Mouse (Mus musculus): ENCODE data around the gene Zscan2. TPM values are rescaled to one million over a fixed set of nuclear protein-coding genes. Genes with fewer than 3 reads are reported as not detected.

The Zscan2 gene
- polyA plus RNA-seq, 1 experiment from 2014 or later = 2.7 TPM

DNA sequence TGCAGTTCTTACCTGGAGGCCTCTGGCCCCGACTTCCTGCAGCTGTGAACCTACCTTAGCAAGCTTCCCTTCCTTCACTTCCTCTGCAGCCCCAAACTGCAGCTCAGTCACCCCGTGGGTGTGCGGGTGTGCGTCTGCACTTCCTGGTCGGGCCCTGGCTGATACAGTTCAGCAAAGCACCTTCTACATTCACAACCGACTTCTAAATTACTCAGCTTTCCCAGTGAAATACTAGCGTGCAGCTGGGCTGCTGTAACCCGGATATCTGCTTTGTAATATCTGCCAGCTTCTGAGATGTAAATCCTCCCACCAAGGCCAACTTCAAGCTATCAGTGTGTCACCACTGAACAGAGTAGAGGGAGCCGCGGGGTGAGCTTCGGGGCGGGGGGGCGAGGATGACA is 29.1 kb downstream of the Zscan2 start:
- Histone ChIP-seq H3K27me3 (no peaks in the 10 kb centered on the region), H3K4me1 (0 out of 2 replicates have a peak, but pooled peaks cover 13% of the 10 kb centered on the region), H3K27ac (0 out of 2 replicates have a peak overlapping the region, but pooled peaks have one; percentile 8), H3K9ac (no peak overlapping the region), H3K9me3 (no peaks in the 10 kb centered on the region), H3K36me3 (peaks cover 38% of the 10 kb centered on the region), H3K4me2 (no peak overlapping the region), H3K4me3 (no peak overlapping the region)
- WGBS = 71% methylated on average over 13 of the region's 13 CpGs
- no peak for ATAC-seq (ENCODE audit: borderline replicate concordance, extremely low read depth, low FRiP score, low TSS enrichment)

DNA sequence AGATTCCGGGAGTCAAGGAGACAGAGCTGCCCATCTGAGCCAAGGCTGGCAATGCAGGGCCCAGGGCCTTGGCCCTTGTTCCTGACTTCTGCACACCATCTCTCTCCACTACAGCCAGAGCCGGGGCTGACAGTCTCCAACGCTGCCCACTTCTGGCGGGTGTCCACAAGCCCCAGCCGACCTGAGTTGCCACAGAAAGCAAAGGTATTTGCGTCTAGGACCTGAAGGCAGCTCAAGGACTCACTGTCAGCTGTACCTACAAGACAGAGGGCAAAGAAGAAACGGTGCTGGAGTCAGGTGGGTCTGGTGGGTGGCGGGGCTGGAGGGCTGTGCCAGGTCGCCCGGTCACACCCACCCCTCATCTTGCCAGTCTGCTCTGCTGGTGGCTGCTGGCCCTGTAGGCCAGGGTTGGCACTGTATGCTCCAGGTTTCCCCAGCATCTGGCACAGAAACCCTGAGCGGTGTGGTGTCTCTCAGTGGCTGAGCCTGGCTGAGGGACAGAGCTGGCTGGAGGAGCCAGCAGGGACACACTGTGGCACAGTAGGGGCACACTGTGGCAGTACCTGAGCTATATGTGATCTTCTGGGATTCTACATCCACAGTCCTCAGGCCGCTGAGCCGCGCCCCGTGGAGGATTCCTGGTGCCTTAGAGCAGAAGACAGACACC is 32.5 kb downstream of the Zscan2 start:
- ATAC-seq (ENCODE audit: borderline replicate concordance, extremely low read depth, low FRiP score, low TSS enrichment) = no peak
- Histone ChIP-seq H3K27ac (no peak overlapping the region), H3K4me3 (no peak overlapping the region), H3K4me1 (0 out of 2 replicates have a peak, but pooled peaks cover 13% of the 10 kb centered on the region), H3K4me2 (no peak overlapping the region), H3K9me3 (no peaks in the 10 kb centered on the region), H3K27me3 (no peaks in the 10 kb centered on the region), H3K36me3 (peaks cover 61% of the 10 kb centered on the region), H3K9ac (no peak overlapping the region)
- WGBS = 91% methylated on average over 15 of the region's 15 CpGs

DNA sequence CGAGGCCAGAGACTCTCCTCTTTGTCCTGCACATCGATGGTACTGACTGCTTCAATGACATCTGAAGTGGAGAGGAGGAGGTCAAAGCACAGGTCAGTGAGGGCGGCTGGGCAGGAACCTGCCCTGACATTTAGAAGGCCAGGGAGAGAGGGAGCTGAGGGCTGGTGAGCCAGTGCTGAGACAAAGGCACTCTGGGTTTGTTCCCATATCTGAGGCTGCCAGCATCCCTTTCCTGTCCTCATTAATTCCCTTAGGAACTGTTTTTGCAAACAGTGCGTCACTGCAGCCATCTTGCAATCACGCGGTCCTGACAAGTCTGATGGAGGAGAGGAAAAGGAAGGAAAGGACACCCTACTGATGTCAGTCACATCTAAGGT is 33.0 kb downstream of the Zscan2 start:
- Histone ChIP-seq H3K9me3 (no peaks in the 10 kb centered on the region), H3K27ac (no peak overlapping the region), H3K27me3 (no peaks in the 10 kb centered on the region), H3K4me1 (0 out of 2 replicates have a peak, but pooled peaks cover 11% of the 10 kb centered on the region), H3K4me2 (no peak overlapping the region), H3K36me3 (peaks cover 63% of the 10 kb centered on the region), H3K4me3 (no peak overlapping the region), H3K9ac (no peak overlapping the region)
- whole genome bisulfite sequencing = 72% methylated on average over 6 of the region's 6 CpGs
- no peak for ATAC-seq (ENCODE audit: borderline replicate concordance, extremely low read depth, low FRiP score, low TSS enrichment)

DNA sequence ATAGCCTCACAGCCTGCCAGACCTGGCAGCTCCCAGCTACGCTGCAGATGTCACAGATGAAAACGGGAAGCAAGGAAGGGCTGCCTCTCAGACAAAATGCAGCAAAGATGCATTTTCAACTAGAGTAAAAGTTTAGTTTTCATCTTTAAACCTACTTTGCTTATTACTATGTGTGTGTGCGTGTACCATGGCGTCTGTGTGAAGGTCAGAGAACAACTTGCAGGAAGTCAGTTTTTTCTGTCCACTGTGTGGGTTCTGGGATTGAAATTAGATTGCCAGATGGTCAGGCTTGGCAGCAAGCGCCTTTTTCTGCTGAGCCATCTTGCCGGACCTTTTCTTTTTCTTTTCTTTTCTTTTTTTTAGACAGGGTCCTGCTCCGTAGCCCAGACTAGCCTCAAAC is 33.5 kb downstream of the Zscan2 start:
- Histone ChIP-seq H3K4me3 (no peak overlapping the region), H3K4me1 (0 out of 2 replicates have a peak, but pooled peaks cover 7% of the 10 kb centered on the region), H3K9ac (no peak overlapping the region), H3K36me3 (peaks cover 63% of the 10 kb centered on the region), H3K9me3 (no peaks in the 10 kb centered on the region), H3K4me2 (no peak overlapping the region), H3K27ac (no peak overlapping the region), H3K27me3 (no peaks in the 10 kb centered on the region)
- ATAC-seq (ENCODE audit: borderline replicate concordance, extremely low read depth, low FRiP score, low TSS enrichment) = no peak
- 73% methylated on average over 7 of the region's 7 CpGs for WGBS

DNA sequence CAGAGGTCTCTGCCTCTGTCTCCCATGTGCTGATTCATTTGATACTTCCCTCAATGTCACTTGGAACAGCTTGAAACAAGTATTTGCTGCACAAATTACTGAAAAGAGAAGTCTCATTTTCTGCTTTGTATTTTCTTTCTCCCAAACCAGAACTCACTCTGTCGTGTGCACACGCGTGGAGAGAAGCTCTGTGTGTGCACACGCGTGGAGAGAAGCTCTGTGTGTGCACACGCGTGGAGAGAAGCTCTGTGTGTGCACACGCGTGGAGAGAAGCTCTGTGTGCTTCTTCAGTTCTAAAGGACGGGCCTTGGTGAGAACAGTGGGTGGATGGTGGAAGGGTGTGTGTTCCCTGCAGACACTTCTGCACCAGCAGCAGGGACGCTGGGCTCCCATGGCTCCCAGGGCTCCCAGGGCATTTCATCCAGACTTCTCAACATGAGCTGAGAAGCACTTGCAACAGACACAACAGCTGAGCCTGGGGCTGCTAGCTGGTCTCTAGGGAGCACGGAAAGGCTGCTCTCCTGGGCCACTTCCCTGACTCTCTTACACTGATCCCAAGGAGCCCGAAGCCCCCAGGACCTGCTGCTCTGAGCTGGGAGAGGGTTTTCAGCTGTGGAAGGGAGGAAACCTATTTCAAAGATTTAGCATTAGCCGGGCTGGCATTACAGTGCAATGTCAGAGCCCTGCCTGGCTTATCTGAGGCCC is 34.2 kb downstream of the Zscan2 start:
- H3K27me3 ChIP-seq = no peaks in the 10 kb centered on the region
- H3K27ac ChIP-seq = no peak overlapping the region
- WGBS = 94% methylated on average over 14 of the region's 14 CpGs
- H3K4me1 ChIP-seq = 0 out of 2 replicates have a peak, but pooled peaks cover 5% of the 10 kb centered on the region
- no peak overlapping the region for H3K4me2 ChIP-seq
- no peak for ATAC-seq (ENCODE audit: borderline replicate concordance, extremely low read depth, low FRiP score, low TSS enrichment)
- no peaks in the 10 kb centered on the region for H3K9me3 ChIP-seq
- H3K36me3 ChIP-seq = peaks cover 60% of the 10 kb centered on the region
- no peak overlapping the region for H3K9ac ChIP-seq
- H3K4me3 ChIP-seq = no peak overlapping the region

DNA sequence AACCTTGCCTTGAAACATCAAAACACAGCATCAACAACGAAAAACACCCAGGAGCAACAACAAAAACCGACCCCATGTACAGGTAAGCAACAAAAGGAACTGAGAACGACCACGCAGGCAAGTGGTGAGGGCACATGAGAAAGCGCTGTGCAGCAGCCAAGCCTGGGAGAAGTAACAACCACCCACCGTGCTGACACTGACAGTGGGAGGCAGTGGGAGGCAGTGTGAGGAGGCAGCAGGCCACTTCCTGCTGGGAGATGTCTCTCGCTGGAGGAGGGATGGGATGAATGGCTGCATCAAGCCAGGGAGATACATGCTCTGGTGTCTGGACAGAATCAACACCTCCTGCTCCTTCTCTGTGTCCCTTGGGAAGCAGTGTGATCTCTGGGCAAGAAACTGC is 36.4 kb downstream of the Zscan2 start:
- no peaks in the 10 kb centered on the region for H3K27me3 ChIP-seq
- ATAC-seq (ENCODE audit: borderline replicate concordance, extremely low read depth, low FRiP score, low TSS enrichment) = no peak
- peaks cover 18% of the 10 kb centered on the region for H3K4me1 ChIP-seq
- no peak overlapping the region for H3K27ac ChIP-seq
- H3K9ac ChIP-seq = no peak overlapping the region
- H3K4me3 ChIP-seq = no peak overlapping the region
- peaks cover 43% of the 10 kb centered on the region for H3K36me3 ChIP-seq
- H3K9me3 ChIP-seq = no peaks in the 10 kb centered on the region
- H3K4me2 ChIP-seq = no peak overlapping the region
- 81% methylated on average over 7 of the region's 7 CpGs for WGBS

DNA sequence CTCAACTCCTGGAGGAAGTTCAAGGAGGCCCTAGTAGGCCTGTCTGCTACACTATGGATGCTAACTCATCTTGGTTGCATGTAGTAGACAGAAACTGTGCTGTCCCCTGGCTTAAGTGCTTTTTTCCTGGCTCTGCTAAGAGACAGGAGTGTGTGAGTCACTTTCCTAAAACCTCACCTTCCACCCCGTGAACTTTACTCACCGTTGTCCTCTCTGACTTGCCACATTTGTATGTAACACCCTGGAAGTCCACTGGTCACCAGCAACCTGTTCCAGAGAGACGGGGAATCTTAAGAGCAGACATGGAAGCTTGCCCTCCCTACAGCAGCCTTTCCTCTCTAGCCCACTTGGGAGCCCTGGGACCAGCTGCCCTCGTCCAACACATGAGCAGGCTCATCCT is 37.0 kb downstream of the Zscan2 start:
- no peak overlapping the region for H3K9ac ChIP-seq
- 85% methylated on average over 4 of the region's 4 CpGs for WGBS
- H3K4me2 ChIP-seq = no peak overlapping the region

DNA sequence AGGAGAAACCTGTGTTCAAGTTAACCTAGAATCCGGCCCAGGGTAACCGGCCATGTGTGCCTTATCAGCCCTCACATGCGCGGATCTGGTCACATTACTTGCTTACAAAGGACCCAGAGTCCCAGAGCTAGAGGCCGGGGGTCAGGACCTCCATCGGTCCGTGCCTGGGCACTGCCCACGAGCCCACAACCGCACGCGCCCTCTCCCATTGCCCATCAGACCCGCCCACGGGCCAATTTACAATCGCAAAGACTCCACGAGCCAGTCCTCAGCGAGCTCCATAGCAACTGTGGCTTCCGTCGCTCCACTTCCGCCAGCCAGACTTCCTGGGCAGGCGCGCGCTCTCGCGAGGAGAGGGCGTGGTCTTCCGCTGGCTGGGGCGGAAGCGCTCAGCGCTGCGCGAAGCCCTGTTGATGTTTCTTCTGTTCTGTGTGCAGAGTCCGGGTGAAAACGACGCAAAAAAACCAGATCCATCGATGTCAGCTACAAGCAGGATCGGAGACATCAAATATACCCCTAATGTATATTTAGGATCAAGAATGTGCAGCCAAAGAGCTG is 40.3 kb downstream of the Zscan2 start, which contains the start of gene Wdr73:
Gene Wdr73, minus strand, starts transcription at position 326 of the 558 bp plus-strand sequence.
- no peaks in the 10 kb centered on the region for H3K9me3 ChIP-seq
- H3K4me2 ChIP-seq = peak within 1 kb of the TSS; percentile 74
- peak; percentile 90 for ATAC-seq (ENCODE audit: borderline replicate concordance, extremely low read depth, low FRiP score, low TSS enrichment)
- under 1% methylated on average over 36 of the region's 36 CpGs for WGBS
- H3K27me3 ChIP-seq = no peaks in the 10 kb centered on the region
- H3K36me3 ChIP-seq = peaks cover 22% of the 10 kb centered on the region; the same call in 1 of the 2 replicates
- peak within 1 kb of the TSS; percentile 51 for H3K9ac ChIP-seq
- H3K4me1 ChIP-seq = peaks cover 28% of the 10 kb centered on the region
- H3K27ac ChIP-seq = peak within 1 kb of the TSS; percentile 69
- peak within 1 kb of the TSS; percentile 56 for H3K4me3 ChIP-seq

More for the DNA sequence above, 37.0 kb downstream of the Zscan2 start:
- H3K9me3 ChIP-seq = no peaks in the 10 kb centered on the region
- peaks cover 37% of the 10 kb centered on the region for H3K36me3 ChIP-seq
- peaks cover 18% of the 10 kb centered on the region for H3K4me1 ChIP-seq
- ATAC-seq (ENCODE audit: borderline replicate concordance, extremely low read depth, low FRiP score, low TSS enrichment) = no peak
- no peaks in the 10 kb centered on the region for H3K27me3 ChIP-seq
- no peak overlapping the region for H3K27ac ChIP-seq
- no peak overlapping the region for H3K4me3 ChIP-seq

DNA sequence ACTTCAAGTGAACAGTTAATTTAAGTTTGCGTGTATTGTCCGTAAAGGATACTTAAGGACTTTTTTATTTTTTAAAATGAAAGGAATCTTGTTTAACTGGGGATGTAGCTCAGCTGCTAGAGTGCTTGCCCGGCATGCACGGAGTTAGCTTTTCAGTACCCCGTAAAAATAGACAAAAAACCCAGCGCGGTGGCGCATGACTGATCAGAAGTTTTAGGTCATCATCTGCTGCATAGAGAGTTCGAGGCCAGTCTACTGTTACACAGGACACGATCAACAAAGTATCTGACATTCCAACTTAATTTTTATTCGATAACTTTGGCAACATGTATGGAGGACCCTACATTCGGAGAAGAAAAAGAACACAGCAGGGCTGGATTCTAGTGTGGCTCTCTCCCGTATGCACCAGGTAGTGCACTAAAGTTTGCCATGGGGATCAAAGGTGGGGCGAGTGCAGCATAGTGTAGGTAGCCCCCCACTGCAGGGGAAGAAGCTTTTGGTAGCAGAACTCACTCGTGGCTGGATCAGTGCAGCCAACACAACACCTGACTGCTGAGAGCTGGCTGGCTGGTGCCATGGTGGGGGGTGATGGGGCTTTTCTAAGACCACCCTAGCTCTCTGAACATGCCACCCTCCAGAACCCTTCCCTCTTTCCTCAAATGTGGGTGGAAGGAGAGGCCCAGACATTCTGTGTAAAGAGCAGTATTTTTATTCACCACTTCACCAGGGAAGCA is 41.0 kb downstream of the Zscan2 start:
- Histone ChIP-seq H3K4me3 (peak overlapping the region; percentile 56), H3K4me1 (peaks cover 28% of the 10 kb centered on the region), H3K27ac (peak overlapping the region; percentile 69), H3K9me3 (no peaks in the 10 kb centered on the region), H3K36me3 (peaks cover 17% of the 10 kb centered on the region; the same call in 1 of the 2 replicates), H3K27me3 (no peaks in the 10 kb centered on the region), H3K9ac (peak overlapping the region; percentile 51), H3K4me2 (peak overlapping the region; percentile 74)
- 25% methylated on average over 15 of the region's 15 CpGs for WGBS
- no peak for ATAC-seq (ENCODE audit: borderline replicate concordance, extremely low read depth, low FRiP score, low TSS enrichment)

DNA sequence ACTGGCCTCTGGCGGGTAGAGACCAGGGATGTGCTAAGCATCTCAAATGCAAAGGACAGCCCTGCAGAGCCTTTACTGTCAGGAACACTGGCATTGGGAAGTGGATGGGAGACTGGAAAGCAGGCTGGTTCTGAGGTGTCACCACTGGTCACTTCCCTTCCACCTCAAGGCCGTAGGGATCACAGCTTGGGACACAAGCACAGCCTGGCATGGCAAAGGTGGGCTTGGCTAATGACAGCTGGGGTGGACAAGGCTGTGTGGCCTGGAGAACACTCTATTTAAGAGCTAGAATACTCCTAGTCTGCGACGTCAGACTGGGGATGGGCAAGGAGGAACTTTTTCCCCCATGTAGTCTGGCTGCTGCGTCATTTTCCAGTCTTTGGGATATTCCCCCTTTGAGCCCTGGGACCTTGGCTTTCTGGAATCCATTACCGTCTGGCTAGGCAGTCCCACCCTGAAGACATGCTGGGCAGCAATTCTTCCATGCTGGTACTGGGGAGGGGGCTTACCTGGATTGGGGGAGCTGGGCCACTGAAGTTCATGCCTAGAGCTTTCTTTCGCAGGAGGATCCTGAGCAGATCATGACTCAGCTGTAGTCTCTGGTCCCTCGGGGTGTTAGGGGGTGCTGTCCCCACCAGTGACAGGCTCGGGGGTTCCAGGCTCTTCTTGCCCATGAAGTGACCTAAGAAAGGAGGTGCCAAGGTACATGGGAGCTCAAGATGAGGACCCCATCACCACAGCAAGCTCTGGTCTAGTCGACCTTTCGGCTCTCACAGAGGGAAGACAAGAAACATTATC is 43.1 kb downstream of the Zscan2 start:
- ATAC-seq (ENCODE audit: borderline replicate concordance, extremely low read depth, low FRiP score, low TSS enrichment) = no peak
- H3K4me3 ChIP-seq = no peak overlapping the region
- peak overlapping the region; percentile 65; the same call in 1 of the 2 replicates for H3K9ac ChIP-seq
- no peak overlapping the region for H3K27ac ChIP-seq
- no peaks in the 10 kb centered on the region for H3K27me3 ChIP-seq
- H3K4me2 ChIP-seq = peak overlapping the region; percentile 96; the same call in 1 of the 2 replicates
- H3K9me3 ChIP-seq = no peaks in the 10 kb centered on the region
- H3K36me3 ChIP-seq = peaks cover 9% of the 10 kb centered on the region; the same call in 1 of the 2 replicates
- 79% methylated on average over 11 of the region's 11 CpGs for WGBS
- peaks cover 28% of the 10 kb centered on the region for H3K4me1 ChIP-seq

Data from lung, embryonic 15.5 days (tissue).